Mouse (Mus musculus): ENCODE data around the gene Lamp1.

DNA sequence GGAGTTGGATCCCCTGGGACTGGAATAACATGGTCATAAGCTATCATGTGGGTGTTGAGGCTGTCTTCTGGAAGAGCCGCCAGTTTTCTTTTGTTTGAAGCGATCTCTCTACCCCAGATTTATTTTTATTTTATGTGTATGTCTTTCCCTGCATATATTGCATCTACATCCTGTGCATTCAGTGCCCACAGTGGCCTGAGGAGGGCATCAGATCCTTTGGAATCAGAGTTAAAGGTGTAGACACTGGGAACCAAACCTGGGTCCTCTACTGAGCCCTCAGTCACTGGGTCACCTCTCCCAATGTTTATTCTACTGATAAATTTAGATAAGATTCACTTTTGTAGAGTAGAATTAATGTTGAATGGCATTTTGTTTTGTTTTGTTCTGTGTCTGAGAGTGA lies 9.7 kb upstream of the Lamp1 start:
- no peak for TF ChIP-seq SRF (IDR thresholded peaks at IDR 0.05; ENCODE audit: control insufficient read depth, insufficient read length, low read depth)
- no peak for TF ChIP-seq E2F4 (IDR thresholded peaks at IDR 0.05; ENCODE audit: insufficient read depth)
- no peak for TF ChIP-seq TCF12 (IDR thresholded peaks at IDR 0.05; ENCODE audit: insufficient read depth, poor library complexity, severe bottlenecking)
- no peak for TF ChIP-seq POLR2A (IDR thresholded peaks at IDR 0.05; ENCODE audit: insufficient read length, low read depth)
- no peak for TF ChIP-seq POLR2AphosphoS2 (IDR thresholded peaks at IDR 0.05; ENCODE audit: insufficient read length, low read depth)
- no peak for TF ChIP-seq MYOD1 (IDR thresholded peaks at IDR 0.05; ENCODE audit: control insufficient read depth in 1 of 3, insufficient read length in 2 of 3, low read depth in 2 of 3)
